Comparison of ENCODE assay signal across 13 mouse cellular contexts in genomic region chr8:126508221-126508620, GRCm38 (mm10). TPM values are rescaled to one million over a fixed set of nuclear protein-coding genes. Genes with fewer than 3 reads are reported as not detected.
DNase-seq lines count a peak whose midpoint lies in the region.
"Had no signal": no experiment of that assay in that cellular context is flagged by ENCODE, and none has a peak within 500 bp of the region (broad histone marks: within the 10 kb centered on the region; RNA-seq: fewer than 3 reads in every experiment).

No protein-coding gene starts in this region.

- peak; percentile 91 for DNase-seq in heart, adult 11 months
- DNase-seq in heart, postnatal 14 days, result no peak
- DNase-seq: adrenal gland, adult 2 months; adrenal gland, adult 8-10 months; adrenal gland, postnatal 10 days; adrenal gland, postnatal 14 days; adrenal gland, postnatal 25 days; adrenal gland, postnatal 36 days; B cell, adult 2 months; cerebellum, adult 11 months; cerebellum, adult 11-12 months; cerebellum, adult 18-20 months; cerebellum, adult 2 months had no signal

- intact Hi-C loops in heart, postnatal 14 days (cut with DNase I), result no loop called here

RNA-seq across cellular contexts. Expression of gene Tarbp1, which starts 33.4 kb away (rescaled TPM):
- 1 to 10 TPM; 5.6 to 5.7 TPM for total RNA-seq in heart, postnatal 14 days (2021)
